Comparison of ENCODE assay signal across 17 mouse cellular contexts in the genomic region with DNA sequence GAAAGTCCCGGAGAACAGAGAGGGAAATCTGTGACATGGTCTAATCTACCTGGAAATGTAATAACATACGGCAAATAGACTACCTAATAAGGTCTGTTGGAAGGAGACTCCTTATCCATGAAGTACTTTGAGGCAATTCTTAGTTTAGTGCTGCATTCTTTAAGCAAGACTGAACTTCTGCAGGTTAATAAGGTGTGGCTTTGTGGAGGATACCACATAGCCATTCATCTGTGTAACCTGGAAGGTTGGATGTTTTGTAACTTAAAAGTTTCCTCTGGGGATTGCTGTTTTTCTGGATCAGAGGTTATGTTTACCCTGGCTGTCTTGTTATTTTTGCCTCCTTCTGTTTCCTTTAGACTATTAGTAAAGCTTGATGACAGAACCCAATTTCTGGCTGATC.
"Had no signal": no experiment of that assay in that cellular context is flagged by ENCODE, and none has a peak within 500 bp of the region (broad histone marks: within the 10 kb centered on the region; RNA-seq: fewer than 3 reads in every experiment).

No protein-coding gene starts in this region.

- H3K9me3 ChIP-seq: lung, embryonic 15.5 days; megakaryocyte, embryonic 14.5 days; midbrain, embryonic 13.5 days; midbrain, embryonic 15.5 days; neural tube, embryonic 12.5 days; stomach, embryonic 15.5 days had no signal

- H3K4me1 ChIP-seq: lung, embryonic 15.5 days; megakaryocyte, embryonic 14.5 days; midbrain, embryonic 15.5 days; neural tube, embryonic 12.5 days; stomach, embryonic 15.5 days had no signal

- H3K27ac ChIP-seq: lung, embryonic 15.5 days; macrophage; midbrain, embryonic 13.5 days; midbrain, embryonic 15.5 days; neural tube, embryonic 12.5 days; stomach, embryonic 15.5 days; stomach, postnatal 0 days had no signal

- H3K27me3 ChIP-seq: lung, embryonic 15.5 days; megakaryocyte, embryonic 14.5 days; midbrain, embryonic 13.5 days; midbrain, embryonic 15.5 days; neural tube, embryonic 12.5 days; stomach, embryonic 15.5 days had no signal

- H3K4me3 ChIP-seq: lung, embryonic 15.5 days; megakaryocyte, embryonic 14.5 days; midbrain, embryonic 13.5 days; midbrain, embryonic 15.5 days; neural tube, embryonic 12.5 days; stomach, embryonic 15.5 days had no signal

- H3K36me3 ChIP-seq: lung, embryonic 15.5 days; midbrain, embryonic 13.5 days; midbrain, embryonic 15.5 days; neural tube, embryonic 12.5 days; stomach, embryonic 15.5 days had no signal

- DNase-seq: lung, adult 2 months; lung, postnatal 14 days; lung, postnatal 36 days; right cerebral cortex, postnatal 14 days; thymus, adult 2 months; thymus, postnatal 25 days; thymus, postnatal 4 days had no signal

- H3K4me2 ChIP-seq: lung, embryonic 15.5 days; midbrain, embryonic 11.5 days; midbrain, embryonic 13.5 days; midbrain, embryonic 15.5 days; neural tube, embryonic 12.5 days; stomach, embryonic 15.5 days had no signal

- H3K9ac ChIP-seq: lung, embryonic 15.5 days; midbrain, embryonic 13.5 days; midbrain, embryonic 15.5 days; neural tube, embryonic 12.5 days; stomach, embryonic 15.5 days had no signal

- ATAC-seq: lung, postnatal 0 days; midbrain, embryonic 13.5 days; midbrain, embryonic 15.5 days had no signal
